Mouse (Mus musculus) hindbrain, postnatal 0 days (tissue): ENCODE data around the gene 1700029F12Rik. TPM values are rescaled to one million over a fixed set of nuclear protein-coding genes. Genes with fewer than 3 reads are reported as not detected.
"Not testable (repeated sequence)": the region's sequence is repeated elsewhere in the genome, so short reads cannot be mapped to it uniquely, and the experiment has no call there.

Experiments used
- ATAC-seq: fragments of 200-750 bp; cut with Nextera tagmentation; 2 replicates; pipeline ENCODE4 v1.8.0; 2017; ENCODE audit warnings: mild to moderate bottlenecking, moderate TSS enrichment, moderate library complexity
- DNase-seq: peaks from one replicate; pipeline ENCODE4 v3.0.0-alpha.2; 2015; ENCODE audit warnings: low spot score
- H3K27ac ChIP-seq: fragments of 300-500 bp; sonication (generic); 2 replicates; pipeline ENCODE4 v1.5.1; 2014; ENCODE audit warnings: mild to moderate bottlenecking
- H3K27me3 ChIP-seq: fragments of 300-500 bp; sonication (generic); 2 replicates; pipeline ENCODE4 v1.6.1; 2014; ENCODE audit warnings: low read length, mixed read lengths; ENCODE audit not compliant: insufficient read depth
- H3K36me3 ChIP-seq: fragments of 300-500 bp; sonication (generic); 2 replicates; pipeline ENCODE4 v1.6.1; 2014; ENCODE audit warnings: low read length, mixed read lengths; ENCODE audit not compliant: insufficient read depth
- H3K4me1 ChIP-seq: fragments of 300-500 bp; sonication (generic); 2 replicates; pipeline ENCODE4 v1.6.1; 2014; ENCODE audit warnings: antibody characterized with exemption, low read length, mixed read lengths; ENCODE audit not compliant: insufficient read depth
- H3K4me2 ChIP-seq: fragments of 300-500 bp; sonication (generic); 2 replicates; pipeline ENCODE4 v1.6.1; 2014; ENCODE audit warnings: low read depth, mild to moderate bottlenecking, low read length, moderate library complexity, mixed read lengths
- H3K4me3 ChIP-seq: fragments of 300-500 bp; sonication (generic); 2 replicates; pipeline ENCODE4 v1.5.1; 2014; ENCODE audit warnings: low read length
- H3K9ac ChIP-seq: fragments of 300-500 bp; sonication (generic); replicated peaks from 2 replicates; pipeline ENCODE4 v1.6.1; 2014; ENCODE audit warnings: mild to moderate bottlenecking, low read length, moderate library complexity, mixed read lengths
- H3K9me3 ChIP-seq: fragments of 300-500 bp; sonication (generic); 2 replicates; pipeline ENCODE4 v1.6.1; 2016; ENCODE audit warnings: low read length, mixed read lengths
- CTCF ChIP-seq: IDR thresholded peaks from 2 replicates; pipeline ENCODE4 v1.5.1; 2016; ENCODE audit warnings: antibody characterized with exemption, control low read depth, low read depth
- WGBS: fragments of 180-500 bp; shearing (Covaris S2); extraction: QIAGEN DNeasy Blood & Tissue Kit; methylation state at CpG from one replicate; pipeline ENCODE4 v1.1.7; 2014; 5-methylcytosine and 5-hydroxymethylcytosine counted together
- polyA plus RNA-seq: library from polyadenylated mRNA; unstranded; fragments of >200 nt; fragmentation: Nextera tagmentation; extraction: Ambion mirVana; gene quantifications from 2 replicates; pipeline ENCODE4 v1.2.1, GENCODE M21; 2015
- total RNA-seq: library from RNA; depleted of rRNA; stranded (reverse); fragments of >200 nt; gene quantifications from 2 replicates; pipeline ENCODE4 v1.2.3, GENCODE M21; 2014

The 1700029F12Rik gene
- total and polyA plus RNA-seq, 2 experiments from 2014 or later, result not detected

- ATAC-seq (peak; percentile 84), DNase-seq (peak; percentile 83)
- TF ChIP-seq CTCF, result no peak
- Histone ChIP-seq H3K9ac (peak overlapping the region; percentile 84), H3K4me3 (peak overlapping the region; percentile 85), H3K4me1 (no peaks in the 10 kb centered on the region), H3K4me2 (peak overlapping the region; percentile 76), H3K27me3 (no peaks in the 10 kb centered on the region), H3K36me3 (no peaks in the 10 kb centered on the region), H3K9me3 (no peaks in the 10 kb centered on the region), H3K27ac (peak overlapping the region; percentile 91)
- under 1% methylated on average over 71 of the region's 85 CpGs for WGBS
These were observed 36.9 kb upstream of the 1700029F12Rik start for GRCm38 (mm10) chr13:97070931-97071625.

GRCm38 (mm10) chr13:97068151-97068550, 34.0 kb upstream of the 1700029F12Rik start:
- no peak for TF ChIP-seq CTCF
- DNase-seq (no peak), ATAC-seq (no peak)
- Histone ChIP-seq H3K36me3 (no peaks in the 10 kb centered on the region), H3K9me3 (no peaks in the 10 kb centered on the region), H3K27me3 (no peaks in the 10 kb centered on the region), H3K4me2 (no peak overlapping the region), H3K27ac (no peak overlapping the region), H3K4me3 (no peak overlapping the region), H3K4me1 (no peaks in the 10 kb centered on the region), H3K9ac (no peak overlapping the region)
- 54% methylated on average over 8 of the region's 8 CpGs for WGBS

GRCm38 (mm10) chr13:97067691-97068090, 33.5 kb upstream of the 1700029F12Rik start:
- DNase-seq, result no peak
- 16% methylated on average over 6 of the region's 6 CpGs for WGBS
- no peak for ATAC-seq

GRCm38 (mm10) chr13:97066649-97067550, 32.7 kb upstream of the 1700029F12Rik start, which contains the start of gene Fam169a:
Fam169a (plus strand) TSS chr13:97067286.
- Histone ChIP-seq H3K27ac (no peak within 1 kb of the TSS), H3K9ac (no peak within 1 kb of the TSS), H3K27me3 (no peaks in the 10 kb centered on the region), H3K36me3 (no peaks in the 10 kb centered on the region), H3K9me3 (no peaks in the 10 kb centered on the region), H3K4me1 (no peaks in the 10 kb centered on the region), H3K4me3 (no peak within 1 kb of the TSS), H3K4me2 (no peak within 1 kb of the TSS)
- no peak for DNase-seq
- WGBS, result 43% methylated on average over 15 of the region's 15 CpGs
- no peak for ATAC-seq
- TF ChIP-seq CTCF, result no peak

More at GRCm38 (mm10) chr13:97067691-97068090, 33.5 kb upstream of the 1700029F12Rik start:
- TF ChIP-seq CTCF, result no peak
- Histone ChIP-seq H3K4me3 (no peak overlapping the region), H3K9me3 (no peaks in the 10 kb centered on the region), H3K4me1 (no peaks in the 10 kb centered on the region), H3K36me3 (no peaks in the 10 kb centered on the region), H3K9ac (no peak overlapping the region), H3K27me3 (no peaks in the 10 kb centered on the region), H3K27ac (no peak overlapping the region), H3K4me2 (no peak overlapping the region)

GRCm38 (mm10) chr13:97064844-97065621, 30.9 kb upstream of the 1700029F12Rik start:
- not testable (repeated sequence) for H3K27ac ChIP-seq, H3K4me2 ChIP-seq, H3K9me3 ChIP-seq, H3K9ac ChIP-seq, H3K4me1 ChIP-seq, ATAC-seq, H3K27me3 ChIP-seq, DNase-seq, H3K36me3 ChIP-seq, H3K4me3 ChIP-seq
- WGBS, result 41% methylated on average over 18 of the region's 18 CpGs

- H3K4me3 ChIP-seq, result no peak overlapping the region
- DNase-seq (no peak), ATAC-seq (no peak)
- no peaks in the 10 kb centered on the region for H3K27me3 ChIP-seq
- 46% methylated on average over 3 of the region's 3 CpGs for WGBS
- TF ChIP-seq CTCF, result no peak
- H3K36me3 ChIP-seq, result no peaks in the 10 kb centered on the region
- no peaks in the 10 kb centered on the region for H3K4me1 ChIP-seq
- no peaks in the 10 kb centered on the region for H3K9me3 ChIP-seq
- H3K4me2 ChIP-seq, result no peak overlapping the region
- H3K27ac ChIP-seq, result no peak overlapping the region
- H3K9ac ChIP-seq, result no peak overlapping the region
These were observed 30.3 kb upstream of the 1700029F12Rik start for GRCm38 (mm10) chr13:97064413-97064812.
